Mouse (Mus musculus) forebrain, embryonic 16.5 days (tissue): ENCODE measurements at regions not wholly inside any gene's neighbourhood (a gene's known extent, or its start where the extent isn't known, plus 50 kb on each side); places are given as distances from the start of the nearest gene placed in this dataset.

Source experiments
- ATAC-seq: fragments of 200-750 bp; cut with Nextera tagmentation; 2 replicates; pipeline ENCODE4 v1.8.0; 2017; ENCODE audit warnings: mild to moderate bottlenecking, moderate library complexity
- H3K27ac ChIP-seq: fragments of 300-500 bp; sonication (generic); 2 replicates; pipeline ENCODE4 v1.5.1; 2014; ENCODE audit warnings: low read length, control low read depth
- H3K27me3 ChIP-seq: fragments of 300-500 bp; sonication (generic); replicated peaks from 2 replicates; pipeline ENCODE4 v1.6.1; 2014; ENCODE audit warnings: low read length; ENCODE audit not compliant: control insufficient read depth, insufficient read depth
- H3K36me3 ChIP-seq: fragments of 300-500 bp; sonication (generic); 2 replicates; pipeline ENCODE4 v1.6.1; 2014; ENCODE audit not compliant: control insufficient read depth, insufficient read depth
- H3K4me1 ChIP-seq: fragments of 300-500 bp; sonication (generic); replicated peaks from 2 replicates; pipeline ENCODE4 v1.6.1; 2014; ENCODE audit warnings: low read length; ENCODE audit not compliant: control insufficient read depth, insufficient read depth
- H3K4me2 ChIP-seq: fragments of 300-500 bp; sonication (generic); 2 replicates; pipeline ENCODE4 v1.6.1; 2014; ENCODE audit warnings: mild to moderate bottlenecking, low read length, control low read depth
- H3K4me3 ChIP-seq: fragments of 300-500 bp; sonication (generic); replicated peaks from 2 replicates; pipeline ENCODE4 v1.5.1; 2014; ENCODE audit warnings: mild to moderate bottlenecking, low read length, control low read depth
- H3K9ac ChIP-seq: fragments of 300-500 bp; sonication (generic); replicated peaks from 2 replicates; pipeline ENCODE4 v1.6.1; 2014; ENCODE audit warnings: low read depth, low read length, control low read depth
- H3K9me3 ChIP-seq: fragments of 300-500 bp; sonication (generic); 2 replicates; pipeline ENCODE4 v1.6.1; 2016; ENCODE audit warnings: low read length; ENCODE audit not compliant: control insufficient read depth
- WGBS: fragments of 180-500 bp; shearing (Covaris S2); extraction: QIAGEN DNeasy Blood & Tissue Kit; methylation state at CpG from one replicate; pipeline ENCODE4 v1.1.7; 2014; 5-methylcytosine and 5-hydroxymethylcytosine counted together

DNA sequence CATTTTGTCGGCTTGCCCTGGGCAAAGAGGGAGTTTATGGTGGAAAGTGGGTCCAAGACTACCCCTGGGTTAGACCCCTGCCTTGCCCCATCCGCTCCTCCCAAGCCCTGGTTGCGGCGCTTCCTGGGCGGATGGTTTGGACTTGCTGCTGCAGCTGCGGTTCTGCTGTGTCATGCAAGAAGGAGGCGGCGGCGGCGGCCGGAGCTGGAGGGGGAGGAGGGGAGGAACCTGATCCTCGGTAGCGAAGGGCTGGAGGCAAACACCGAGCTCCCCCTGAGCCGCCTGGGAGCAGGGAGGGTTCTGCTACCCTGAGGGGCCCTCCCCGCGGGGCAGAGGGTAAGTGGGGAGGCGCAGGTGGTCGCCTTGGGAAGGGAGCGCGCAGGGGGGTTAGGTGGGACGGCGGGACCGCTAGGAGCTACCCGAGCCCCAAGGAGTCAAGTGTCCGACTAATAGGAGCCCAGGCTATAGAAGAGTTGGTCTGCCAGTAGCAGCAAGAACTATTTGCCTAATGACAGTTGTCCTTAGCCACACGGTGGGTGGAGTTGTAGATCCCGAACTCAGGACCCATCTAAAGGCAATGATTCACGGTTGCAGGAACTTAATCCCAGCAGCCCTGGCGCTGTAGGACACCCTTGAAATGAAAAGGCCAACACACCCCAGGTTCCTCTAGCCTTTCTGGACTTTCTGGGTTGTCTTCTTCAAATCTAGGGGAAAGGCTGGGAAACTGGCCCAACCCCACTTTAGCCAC is 178.2 kb upstream of the Mkln1 start:
- 3% methylated on average over 30 of the region's 30 CpGs for WGBS
- Histone ChIP-seq H3K9me3 (no peaks in the 10 kb centered on the region), H3K9ac (peak overlapping the region; percentile 40), H3K4me1 (peaks cover 44% of the 10 kb centered on the region), H3K27me3 (peaks cover 40% of the 10 kb centered on the region), H3K4me3 (peak overlapping the region; percentile 38), H3K36me3 (no peaks in the 10 kb centered on the region), H3K27ac (no peak overlapping the region), H3K4me2 (peak overlapping the region; percentile 60)
- ATAC-seq: no peak

DNA sequence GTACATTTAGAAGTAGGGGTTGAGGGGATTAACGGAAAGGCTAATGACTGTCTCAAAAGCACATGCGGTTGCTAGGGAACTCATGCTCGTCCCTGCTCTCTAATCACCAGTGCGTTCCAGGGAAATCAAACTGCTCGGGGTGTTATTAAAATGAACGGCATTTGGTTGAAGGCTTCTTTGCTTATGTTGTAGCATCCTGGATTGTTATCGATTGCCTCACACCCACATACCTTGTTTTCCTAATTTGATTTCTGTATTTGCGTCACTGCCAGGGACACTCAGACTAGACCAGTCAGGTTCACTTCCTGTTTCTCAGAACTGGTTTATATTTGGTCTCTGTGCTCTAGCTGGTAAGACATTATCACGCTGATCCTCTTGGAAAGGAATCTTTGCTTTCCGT is 177.0 kb upstream of the Mkln1 start:
- H3K4me3 ChIP-seq: no peak overlapping the region; the same call in 1 of the 2 replicates
- peaks cover 41% of the 10 kb centered on the region for H3K4me1 ChIP-seq
- no peaks in the 10 kb centered on the region for H3K36me3 ChIP-seq
- WGBS: 8% methylated on average over 10 of the region's 10 CpGs
- peaks cover 38% of the 10 kb centered on the region for H3K27me3 ChIP-seq
- no peak overlapping the region for H3K9ac ChIP-seq
- ATAC-seq: no peak
- H3K4me2 ChIP-seq: peak overlapping the region; percentile 40
- H3K9me3 ChIP-seq: no peaks in the 10 kb centered on the region
- H3K27ac ChIP-seq: no peak overlapping the region

- 66% methylated on average over 6 of the region's 6 CpGs for WGBS
- Histone ChIP-seq H3K4me2 (no peak overlapping the region), H3K27ac (no peak overlapping the region)
Measured at GRCm38 (mm10) chr6:31222024-31222579, 176.4 kb upstream of the Mkln1 start.

DNA sequence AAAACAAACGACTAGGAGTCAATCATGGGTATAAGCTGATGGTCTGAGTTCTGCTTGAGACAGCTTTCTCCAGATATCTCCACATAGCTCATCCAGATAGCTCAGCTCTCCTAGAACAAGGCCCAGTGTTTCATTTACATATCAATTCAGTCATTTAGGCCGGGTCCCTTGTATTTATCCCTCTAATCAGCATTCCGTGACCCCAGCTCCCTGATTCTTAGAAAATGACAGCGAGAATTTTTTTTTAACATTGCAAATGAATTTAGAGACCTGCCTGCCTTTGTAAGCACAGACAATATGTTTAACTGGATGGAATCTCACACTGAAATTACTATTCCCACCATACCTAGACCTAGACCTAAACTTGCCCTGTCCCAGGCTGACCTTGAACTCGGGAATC is 171.1 kb upstream of the Mkln1 start:
- no peak for ATAC-seq
- Histone ChIP-seq H3K27me3 (no peaks in the 10 kb centered on the region), H3K27ac (no peak overlapping the region), H3K9ac (no peak overlapping the region), H3K4me2 (no peak overlapping the region), H3K4me1 (no peaks in the 10 kb centered on the region), H3K9me3 (no peaks in the 10 kb centered on the region), H3K36me3 (no peaks in the 10 kb centered on the region), H3K4me3 (no peak overlapping the region)
- WGBS: 40% methylated on average over 5 of the region's 5 CpGs

More at GRCm38 (mm10) chr6:31222024-31222579, 176.4 kb upstream of the Mkln1 start:
- Histone ChIP-seq H3K27me3 (peaks cover 36% of the 10 kb centered on the region), H3K36me3 (no peaks in the 10 kb centered on the region), H3K9me3 (no peaks in the 10 kb centered on the region), H3K9ac (no peak overlapping the region), H3K4me1 (peaks cover 37% of the 10 kb centered on the region), H3K4me3 (no peak overlapping the region)
- no peak for ATAC-seq

DNA sequence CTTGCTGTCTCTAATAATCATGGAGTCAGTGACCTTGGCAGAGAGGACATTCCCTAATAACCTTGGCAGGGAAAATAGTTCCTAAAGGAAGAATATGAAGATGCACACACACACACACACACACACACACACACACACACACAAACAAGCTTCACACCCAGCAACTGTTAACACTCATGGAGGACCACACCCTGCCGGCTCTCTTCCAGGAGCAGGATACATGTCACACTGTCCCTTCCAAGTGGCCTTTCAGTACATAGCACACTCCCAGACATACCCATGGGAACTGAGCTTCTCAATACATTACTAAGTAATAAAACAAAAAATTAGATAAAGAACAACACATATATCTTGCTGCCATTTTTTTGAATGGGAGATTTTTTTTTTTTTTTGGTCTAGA is 170.5 kb upstream of the Mkln1 start:
- H3K9ac ChIP-seq: no peak overlapping the region
- H3K27ac ChIP-seq: no peak overlapping the region
- no peaks in the 10 kb centered on the region for H3K9me3 ChIP-seq
- no peak overlapping the region for H3K4me3 ChIP-seq
- no peak for ATAC-seq
- H3K4me2 ChIP-seq: no peak overlapping the region
- no peaks in the 10 kb centered on the region for H3K27me3 ChIP-seq
- no peaks in the 10 kb centered on the region for H3K4me1 ChIP-seq
- H3K36me3 ChIP-seq: no peaks in the 10 kb centered on the region
- WGBS: 95% methylated on average over 1 of the region's 1 CpGs

DNA sequence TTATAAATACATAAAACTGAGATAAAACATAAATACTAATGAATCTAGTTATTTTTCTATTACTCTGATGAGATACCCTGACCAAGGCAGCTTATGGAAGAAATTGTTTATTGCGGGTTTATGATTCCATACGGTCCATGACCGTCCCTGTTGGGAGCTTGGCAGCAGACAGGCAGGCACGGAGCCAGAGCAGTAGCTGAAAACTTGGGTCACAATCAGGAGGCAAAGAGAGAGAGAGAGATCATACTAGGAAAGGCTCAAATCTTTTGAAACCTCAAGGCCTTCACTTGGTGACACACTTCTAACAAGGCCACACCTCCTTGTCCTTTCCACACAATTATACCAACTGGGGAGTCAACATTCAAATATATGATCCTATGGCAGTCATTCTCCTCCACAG is 166.7 kb upstream of the Mkln1 start:
- Histone ChIP-seq H3K27ac (no peak overlapping the region), H3K27me3 (no peaks in the 10 kb centered on the region), H3K4me1 (peaks cover 6% of the 10 kb centered on the region), H3K36me3 (no peaks in the 10 kb centered on the region), H3K9me3 (no peaks in the 10 kb centered on the region), H3K9ac (no peak overlapping the region), H3K4me3 (no peak overlapping the region), H3K4me2 (no peak overlapping the region)
- no peak for ATAC-seq
- WGBS: 72% methylated on average over 4 of the region's 4 CpGs

- H3K4me2 ChIP-seq: no peak overlapping the region
Measured at GRCm38 (mm10) chr6:31233252-31233993, 165.1 kb upstream of the Mkln1 start.

GRCm38 (mm10) chr6:31240051-31240450 is 158.5 kb upstream of the Mkln1 start:
- no peak overlapping the region for H3K4me2 ChIP-seq
- H3K36me3 ChIP-seq: no peaks in the 10 kb centered on the region
- no peak overlapping the region for H3K4me3 ChIP-seq
- H3K27me3 ChIP-seq: no peaks in the 10 kb centered on the region
- WGBS: 22% methylated on average over 9 of the region's 9 CpGs
- H3K9ac ChIP-seq: no peak overlapping the region
- H3K4me1 ChIP-seq: no peaks in the 10 kb centered on the region
- no peak overlapping the region for H3K27ac ChIP-seq
- ATAC-seq: no peak
- H3K9me3 ChIP-seq: no peaks in the 10 kb centered on the region

More at GRCm38 (mm10) chr6:31233252-31233993, 165.1 kb upstream of the Mkln1 start:
- whole genome bisulfite sequencing: 46% methylated on average over 18 of the region's 18 CpGs
- ATAC-seq: no peak
- Histone ChIP-seq H3K9me3 (no peaks in the 10 kb centered on the region), H3K27me3 (no peaks in the 10 kb centered on the region), H3K4me1 (peaks cover 6% of the 10 kb centered on the region), H3K9ac (no peak overlapping the region), H3K27ac (no peak overlapping the region), H3K4me3 (no peak overlapping the region), H3K36me3 (no peaks in the 10 kb centered on the region)

- 0 out of 2 replicates have a peak, but pooled peaks cover 4% of the 10 kb centered on the region for H3K4me1 ChIP-seq
- no peaks in the 10 kb centered on the region for H3K27me3 ChIP-seq
- no peaks in the 10 kb centered on the region for H3K9me3 ChIP-seq
- H3K9ac ChIP-seq: no peak overlapping the region
- H3K27ac ChIP-seq: no peak overlapping the region
- no peaks in the 10 kb centered on the region for H3K36me3 ChIP-seq
- H3K4me2 ChIP-seq: no peak overlapping the region
- no peak for ATAC-seq
- WGBS: 64% methylated on average over 2 of the region's 2 CpGs
- H3K4me3 ChIP-seq: no peak overlapping the region
Measured at GRCm38 (mm10) chr6:31250526-31250925, 148.0 kb upstream of the Mkln1 start.
